Mouse (Mus musculus): ENCODE measurements at regions not wholly inside any gene's neighbourhood (a gene's known extent, or its start where the extent isn't known, plus 50 kb on each side); places are given as distances from the start of the nearest gene placed in this dataset.

GRCm38 (mm10) chr10:6007238-6007972, 85.2 kb upstream of the Rgs17 start:
- Histone ChIP-seq H3K9me3 (no peaks in the 10 kb centered on the region), H3K9ac (no peak overlapping the region), H3K36me3 (no peaks in the 10 kb centered on the region), H3K4me3 (no peak overlapping the region), H3K27ac (no peak overlapping the region), H3K4me1 (no peaks in the 10 kb centered on the region), H3K27me3 (no peaks in the 10 kb centered on the region), H3K4me2 (no peak overlapping the region)
- no peak for ATAC-seq (ENCODE audit: insufficient number of reproducible peaks, low FRiP score, low TSS enrichment, low read depth)
- WGBS: 48% methylated on average over 1 of the region's 1 CpGs

GRCm38 (mm10) chr10:5981433-5981832, 59.2 kb upstream of the Rgs17 start:
- Histone ChIP-seq H3K4me3 (no peak overlapping the region), H3K4me2 (no peak overlapping the region), H3K4me1 (no peaks in the 10 kb centered on the region), H3K27me3 (no peaks in the 10 kb centered on the region), H3K27ac (no peak overlapping the region), H3K36me3 (no peaks in the 10 kb centered on the region), H3K9me3 (no peaks in the 10 kb centered on the region), H3K9ac (no peak overlapping the region)
- WGBS: 90% methylated on average over 1 of the region's 1 CpGs
- ATAC-seq (ENCODE audit: insufficient number of reproducible peaks, low FRiP score, low TSS enrichment, low read depth): no peak

GRCm38 (mm10) chr10:5978534-5978933, 56.3 kb upstream of the Rgs17 start:
- Histone ChIP-seq H3K9me3 (no peaks in the 10 kb centered on the region), H3K4me2 (no peak overlapping the region), H3K27ac (no peak overlapping the region), H3K4me3 (no peak overlapping the region), H3K27me3 (no peaks in the 10 kb centered on the region), H3K36me3 (no peaks in the 10 kb centered on the region), H3K4me1 (no peaks in the 10 kb centered on the region), H3K9ac (no peak overlapping the region)
- ATAC-seq (ENCODE audit: insufficient number of reproducible peaks, low FRiP score, low TSS enrichment, low read depth): no peak
- 38% methylated on average over 1 of the region's 1 CpGs for WGBS

Data from limb, embryonic 15.5 days (tissue).